Mouse (Mus musculus) NIH3T3 (cell line): Measurements from ENCODE around the gene Tex261.

ENCODE experiments used
- DNase-seq: peaks from one replicate; pipeline ENCODE4 v3.0.0-alpha.2; 2012; ENCODE audit warnings: low read depth

The Tex261 gene

GRCm38 (mm10) chr6:83756051-83756450, 19.6 kb downstream of the Tex261 start:
- DNase-seq, result no peak

GRCm38 (mm10) chr6:83750171-83750684, 25.4 kb downstream of the Tex261 start:
- peak; percentile 85 for DNase-seq

GRCm38 (mm10) chr6:83749286-83749685, 26.3 kb downstream of the Tex261 start:
- DNase-seq, result no peak

- DNase-seq, result no peak
Measured at GRCm38 (mm10) chr6:83745466-83745865, 30.1 kb downstream of the Tex261 start.

- DNase-seq, result no peak
Measured at GRCm38 (mm10) chr6:83744557-83744956, 31.1 kb downstream of the Tex261 start.

- no peak for DNase-seq
Measured at GRCm38 (mm10) chr6:83744126-83744525, 31.5 kb downstream of the Tex261 start.

GRCm38 (mm10) chr6:83743212-83743611, 32.4 kb downstream of the Tex261 start:
- no peak for DNase-seq

GRCm38 (mm10) chr6:83742761-83743160, 32.9 kb downstream of the Tex261 start, which contains the start of gene Atp6v1b1:
Gene Atp6v1b1, plus strand, starts transcription at chr6:83742990.
- no peak for DNase-seq

GRCm38 (mm10) chr6:83738596-83738995, 37.0 kb downstream of the Tex261 start:
- no peak for DNase-seq

- no peak for DNase-seq
Measured at GRCm38 (mm10) chr6:83737311-83737710, 38.3 kb downstream of the Tex261 start.

GRCm38 (mm10) chr6:83731128-83731527, 44.5 kb downstream of the Tex261 start:
- DNase-seq, result peak; percentile 87

GRCm38 (mm10) chr6:83729350-83729970, 46.2 kb downstream of the Tex261 start:
- DNase-seq, result no peak

GRCm38 (mm10) chr6:83728488-83728887, 47.1 kb downstream of the Tex261 start:
- DNase-seq, result peak; percentile 59

- DNase-seq, result peak; percentile 33
Measured at GRCm38 (mm10) chr6:83727178-83727577, 48.4 kb downstream of the Tex261 start.

GRCm38 (mm10) chr6:83722526-83722925, 53.1 kb downstream of the Tex261 start:
- DNase-seq, result no peak
